Mouse (Mus musculus) myocyte (in vitro differentiated cells): ENCODE data around the gene Lgals2.

Experiments used
- MYOG ChIP-seq, 3 experiments: IDR thresholded peaks; one replicate each; pipeline ENCODE4 v1.6.1; 2011; ENCODE audit warnings: control low read depth in 2 of 3, low read depth in 2 of 3, mild to moderate bottlenecking in 2 of 3; ENCODE audit not compliant: insufficient read length in 2 of 3, control insufficient read depth in 1 of 3, insufficient read depth in 1 of 3
- POLR2A ChIP-seq: IDR thresholded peaks from one replicate; pipeline ENCODE4 v1.6.1; 2011; ENCODE audit warnings: low read depth, mild to moderate bottlenecking, control low read depth, moderate library complexity; ENCODE audit not compliant: insufficient read length
- USF1 ChIP-seq: IDR thresholded peaks from one replicate; pipeline ENCODE4 v1.6.1; 2011; ENCODE audit warnings: low read depth, mild to moderate bottlenecking, control low read depth, moderate library complexity

GRCm38 (mm10) chr15:78804326-78804725, 51.0 kb downstream of the Lgals2 start:
- no peak for TF ChIP-seq POLR2A
- TF ChIP-seq MYOG (IDR thresholded peaks at IDR 0.05; ENCODE audit: control insufficient read depth in 1 of 3, insufficient read depth in 1 of 3, insufficient read length in 2 of 3, low read depth in 2 of 3), result no peak
- no peak for TF ChIP-seq USF1
